Mouse (Mus musculus) erythroblast, embryonic 14.5 days (primary cell): ENCODE measurements around the gene Lrsam1. TPM values are rescaled to one million over a fixed set of nuclear protein-coding genes. Genes with fewer than 3 reads are reported as not detected.
"Not testable (repeated sequence)": the region's sequence is repeated elsewhere in the genome, so short reads cannot be mapped to it uniquely, and the experiment has no call there.

Experiments
- H3K27me3 ChIP-seq: 2 replicates; pipeline ENCODE4 v1.6.1; 2012; ENCODE audit warnings: inconsistent platforms; ENCODE audit not compliant: control insufficient read depth
- H3K36me3 ChIP-seq: 2 replicates; pipeline ENCODE4 v1.6.1; 2012; ENCODE audit warnings: mild to moderate bottlenecking, inconsistent platforms; ENCODE audit not compliant: control insufficient read depth
- H3K4me1 ChIP-seq: 2 replicates; pipeline ENCODE4 v1.6.1; 2012; ENCODE audit warnings: inconsistent platforms; ENCODE audit not compliant: control insufficient read depth
- H3K4me3 ChIP-seq: replicated peaks from 2 replicates; pipeline ENCODE3; 2012; ENCODE audit warnings: moderate library complexity, mild to moderate bottlenecking, inconsistent platforms
- H3K9me3 ChIP-seq: 2 replicates; pipeline ENCODE4 v1.6.1; 2012; ENCODE audit warnings: low read length, inconsistent platforms, mixed read lengths; ENCODE audit not compliant: control insufficient read depth
- GATA1 ChIP-seq: IDR thresholded peaks from 2 replicates; pipeline ENCODE4 v1.6.1; 2012; ENCODE audit warnings: low read length, inconsistent platforms, mixed read lengths
- TAL1 ChIP-seq: IDR thresholded peaks from 3 replicates; pipeline ENCODE4 v1.6.1; 2012; ENCODE audit warnings: low read length, inconsistent platforms, mixed read lengths
- polyA plus RNA-seq: library from polyadenylated mRNA; stranded (reverse); fragments of >175 nt; gene quantifications from 2 replicates; pipeline ENCODE4 v1.2.3, GENCODE M21; 2012

The Lrsam1 gene
- 0.18 and 0.20 TPM in 2 replicates for polyA plus RNA-seq

DNA sequence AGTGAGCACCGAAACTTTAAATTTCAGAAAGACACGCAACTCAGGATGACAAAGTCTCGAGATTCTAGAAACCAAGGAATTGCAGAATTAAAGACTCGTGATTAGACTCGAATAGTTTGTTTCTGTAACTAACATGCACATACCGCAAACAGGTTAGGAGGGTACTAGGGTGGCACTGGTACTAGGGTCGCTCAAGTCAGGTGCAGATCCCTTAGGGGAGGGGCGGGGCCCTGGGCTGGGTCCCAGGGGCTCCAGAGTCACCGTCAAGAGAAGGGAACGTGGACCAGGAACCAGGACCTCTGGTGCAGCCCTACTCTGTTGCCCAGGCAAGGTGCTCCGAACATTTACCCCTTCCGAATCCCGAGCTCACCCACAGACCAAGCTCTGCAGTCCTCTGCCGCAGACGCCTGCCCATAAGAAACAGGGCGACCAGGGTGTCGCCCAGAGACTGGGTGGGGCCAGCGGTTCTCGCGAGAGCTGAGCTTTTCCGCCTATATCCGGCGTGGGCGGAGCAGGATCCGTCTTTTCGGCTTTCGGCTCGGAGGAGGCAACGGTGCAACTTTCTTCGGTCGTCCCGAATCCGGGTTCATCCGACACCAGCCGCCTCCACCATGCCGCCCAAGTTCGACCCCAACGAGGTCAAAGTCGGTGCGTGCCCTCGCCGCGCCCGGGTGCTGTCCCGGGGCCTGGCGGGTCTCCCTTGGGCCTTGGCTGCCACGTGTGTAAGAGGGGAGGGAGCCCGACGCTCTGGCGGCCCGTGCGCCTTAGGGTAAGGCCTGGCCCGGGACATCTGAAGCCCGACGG is at the start of gene Lrsam1, which contains the start of gene Rpl12:
TSS of gene Lrsam1 (minus strand) at position 423 of the 804 bp plus-strand sequence.
TSS of gene Rpl12 (plus strand) at position 368 of the 804 bp plus-strand sequence.
- Histone ChIP-seq H3K4me1 (peaks cover 59% of the 10 kb centered on the region), H3K4me3 (peak within 1 kb of the TSS; percentile 75), H3K9me3 (no peaks in the 10 kb centered on the region), H3K27me3 (no peaks in the 10 kb centered on the region), H3K36me3 (peaks cover 37% of the 10 kb centered on the region)
- no peak for TF ChIP-seq TAL1
- no peak for TF ChIP-seq GATA1

DNA sequence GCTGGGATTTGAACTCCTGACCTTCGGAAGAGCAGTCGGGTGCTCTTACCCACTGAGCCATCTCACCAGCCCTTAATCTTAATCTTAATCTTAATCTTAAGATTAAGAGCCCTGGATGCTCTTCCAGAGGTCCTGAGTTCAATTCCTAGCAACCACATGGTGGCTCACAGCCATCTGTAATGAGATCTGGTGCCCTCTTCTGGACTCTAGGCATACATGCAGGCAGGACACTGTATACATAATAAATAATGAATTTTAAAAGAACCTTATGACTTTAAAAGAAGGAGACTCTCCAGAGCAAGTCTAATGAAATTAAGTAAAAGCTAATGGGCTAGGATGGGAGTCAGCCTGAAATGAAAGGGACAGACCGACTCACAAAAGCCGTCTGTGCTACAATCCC is 47.6 kb upstream of the Lrsam1 start:
- H3K27me3 ChIP-seq, H3K4me3 ChIP-seq, H3K9me3 ChIP-seq, H3K36me3 ChIP-seq, H3K4me1 ChIP-seq: not testable (repeated sequence)

DNA sequence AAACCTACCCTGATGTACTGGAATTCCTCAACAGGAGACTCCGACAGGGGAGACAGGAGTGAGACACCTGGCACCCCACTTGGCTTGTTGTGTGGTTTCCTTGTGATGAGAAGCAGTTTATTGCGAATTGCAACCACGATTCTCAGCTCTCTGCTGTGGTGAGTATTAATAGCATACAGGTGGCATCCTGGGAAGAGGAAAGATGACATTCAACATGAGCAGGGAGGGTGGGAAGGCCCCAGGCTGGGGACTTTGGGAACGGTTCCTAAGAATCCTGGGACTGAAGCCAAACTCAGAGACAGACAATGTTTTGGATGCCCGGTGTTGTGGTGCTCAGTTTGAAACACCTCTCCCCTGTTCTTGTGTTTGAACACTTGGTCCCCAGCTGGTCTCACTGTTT is 43.6 kb upstream of the Lrsam1 start:
- H3K27me3 ChIP-seq, result no peaks in the 10 kb centered on the region; the same call in 1 of the 2 replicates
- no peaks in the 10 kb centered on the region for H3K4me1 ChIP-seq
- no peak overlapping the region for H3K4me3 ChIP-seq
- no peaks in the 10 kb centered on the region for H3K36me3 ChIP-seq
- no peak for TF ChIP-seq GATA1
- TF ChIP-seq TAL1, result no peak
- H3K9me3 ChIP-seq, result no peaks in the 10 kb centered on the region

DNA sequence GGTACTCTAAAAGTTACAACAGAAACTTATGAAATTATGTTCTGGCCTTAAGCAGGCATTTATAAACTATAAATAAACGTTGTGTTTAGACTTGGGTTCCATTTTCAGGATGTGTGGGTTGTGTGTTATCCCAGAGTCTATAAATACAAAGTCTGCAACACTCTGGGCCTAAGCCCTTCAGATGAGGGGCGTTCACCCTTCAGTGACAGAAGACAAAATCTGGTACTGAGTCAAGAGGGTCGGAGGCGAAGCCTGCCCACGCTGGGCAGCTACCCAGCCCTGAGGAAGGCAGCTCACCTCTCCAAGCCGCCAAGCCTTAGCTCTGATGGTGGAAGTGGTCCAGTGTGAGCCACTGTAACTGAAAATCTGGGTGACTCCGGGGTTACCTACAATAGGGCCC is 40.7 kb upstream of the Lrsam1 start:
- Histone ChIP-seq H3K4me3 (no peak overlapping the region), H3K27me3 (no peaks in the 10 kb centered on the region; the same call in 1 of the 2 replicates), H3K36me3 (no peaks in the 10 kb centered on the region), H3K9me3 (no peaks in the 10 kb centered on the region), H3K4me1 (no peaks in the 10 kb centered on the region)
- TF ChIP-seq GATA1, result no peak

DNA sequence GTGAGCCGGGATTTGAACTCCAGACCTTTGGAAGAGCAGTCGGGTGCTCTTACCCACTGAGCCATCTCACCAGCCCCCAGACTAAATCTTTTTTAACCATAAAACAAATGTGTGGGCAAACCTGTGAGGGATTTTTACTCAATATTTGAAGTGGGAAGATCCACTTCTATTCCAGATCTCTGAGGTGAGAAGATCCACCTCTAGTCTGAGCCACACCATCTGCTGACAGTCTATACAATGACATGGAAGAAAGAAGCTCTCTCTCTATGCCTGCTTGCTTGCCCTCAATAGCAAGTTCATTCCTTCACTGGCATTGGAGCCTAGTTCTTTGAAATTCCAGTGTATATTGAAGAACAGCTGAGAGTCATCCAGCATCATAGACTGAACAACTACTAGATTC is 38.3 kb upstream of the Lrsam1 start:
- H3K36me3 ChIP-seq, result no peaks in the 10 kb centered on the region
- H3K4me3 ChIP-seq, result no peak overlapping the region
- no peaks in the 10 kb centered on the region for H3K9me3 ChIP-seq
- no peak for TF ChIP-seq GATA1
- H3K4me1 ChIP-seq, result no peaks in the 10 kb centered on the region
- H3K27me3 ChIP-seq, result no peaks in the 10 kb centered on the region; the same call in 1 of the 2 replicates

DNA sequence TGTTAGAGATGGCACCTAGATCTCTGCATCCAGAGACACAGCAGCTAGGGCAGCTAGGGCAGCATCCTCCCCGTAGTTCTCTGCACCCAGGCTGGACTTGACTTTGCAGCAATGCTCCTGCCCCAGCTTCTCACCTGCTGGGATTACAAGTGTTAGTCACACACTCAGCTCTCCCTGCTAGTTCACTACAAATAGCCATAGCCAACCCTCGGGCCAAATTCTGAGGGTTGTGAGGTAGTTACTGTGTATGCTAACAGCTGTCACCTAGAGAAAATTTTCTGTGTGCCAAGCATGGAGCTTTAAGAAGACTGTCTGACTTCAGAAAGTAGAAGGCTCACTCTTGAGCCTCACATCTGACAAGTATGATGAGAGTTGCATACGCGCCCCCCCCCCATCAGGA is 36.4 kb upstream of the Lrsam1 start:
- H3K4me1 ChIP-seq, result no peaks in the 10 kb centered on the region
- no peak overlapping the region for H3K4me3 ChIP-seq
- H3K27me3 ChIP-seq, result no peaks in the 10 kb centered on the region
- no peaks in the 10 kb centered on the region for H3K36me3 ChIP-seq
- no peaks in the 10 kb centered on the region for H3K9me3 ChIP-seq
- TF ChIP-seq TAL1, result no peak
- no peak for TF ChIP-seq GATA1

DNA sequence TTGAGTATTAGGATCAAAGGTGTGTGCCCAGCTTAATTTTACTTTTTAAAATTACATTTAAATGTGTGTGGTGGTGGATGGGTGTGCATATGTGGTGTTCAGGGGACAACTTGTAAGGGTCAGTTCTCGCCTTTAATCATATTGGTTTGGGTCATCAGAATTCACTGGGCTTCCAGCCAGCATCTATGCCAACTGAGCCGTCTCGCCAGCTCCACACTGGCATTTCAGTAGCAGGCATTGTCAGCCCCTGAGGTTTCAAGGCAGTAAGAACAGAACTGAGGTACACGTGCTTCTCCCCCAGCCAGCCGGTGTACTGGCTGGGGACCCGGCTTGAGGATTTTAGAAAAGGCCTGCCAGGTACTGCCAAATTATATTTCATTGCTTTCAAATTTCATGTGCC is 35.7 kb upstream of the Lrsam1 start:
- H3K27me3 ChIP-seq, result no peaks in the 10 kb centered on the region
- H3K4me3 ChIP-seq, result no peak overlapping the region
- H3K9me3 ChIP-seq, result no peaks in the 10 kb centered on the region
- H3K4me1 ChIP-seq, result no peaks in the 10 kb centered on the region
- no peak for TF ChIP-seq GATA1
- TF ChIP-seq TAL1, result no peak
- no peaks in the 10 kb centered on the region for H3K36me3 ChIP-seq

DNA sequence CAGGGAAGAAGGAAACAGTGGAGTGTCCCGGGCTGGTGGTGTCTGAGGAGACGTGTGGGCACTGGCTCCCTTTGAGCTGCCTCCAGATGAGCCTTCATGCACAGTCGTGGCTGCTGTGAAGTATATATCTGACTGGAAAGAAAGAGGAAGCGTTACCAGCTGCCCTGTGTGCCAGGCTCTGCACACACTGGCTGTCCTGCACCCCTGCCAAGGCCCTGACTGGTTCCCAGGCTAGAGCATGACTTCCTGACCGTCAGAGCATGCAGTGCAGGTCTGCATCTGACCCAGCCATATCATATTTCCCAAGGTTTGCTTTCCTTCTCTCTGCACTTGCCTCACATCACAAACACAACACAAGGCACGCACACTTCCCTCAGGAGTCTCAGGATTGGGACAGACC is 30.7 kb upstream of the Lrsam1 start:
- H3K36me3 ChIP-seq, result no peaks in the 10 kb centered on the region
- no peak for TF ChIP-seq GATA1
- H3K27me3 ChIP-seq, result no peaks in the 10 kb centered on the region
- no peaks in the 10 kb centered on the region for H3K9me3 ChIP-seq
- H3K4me1 ChIP-seq, result no peaks in the 10 kb centered on the region
- no peak overlapping the region for H3K4me3 ChIP-seq

DNA sequence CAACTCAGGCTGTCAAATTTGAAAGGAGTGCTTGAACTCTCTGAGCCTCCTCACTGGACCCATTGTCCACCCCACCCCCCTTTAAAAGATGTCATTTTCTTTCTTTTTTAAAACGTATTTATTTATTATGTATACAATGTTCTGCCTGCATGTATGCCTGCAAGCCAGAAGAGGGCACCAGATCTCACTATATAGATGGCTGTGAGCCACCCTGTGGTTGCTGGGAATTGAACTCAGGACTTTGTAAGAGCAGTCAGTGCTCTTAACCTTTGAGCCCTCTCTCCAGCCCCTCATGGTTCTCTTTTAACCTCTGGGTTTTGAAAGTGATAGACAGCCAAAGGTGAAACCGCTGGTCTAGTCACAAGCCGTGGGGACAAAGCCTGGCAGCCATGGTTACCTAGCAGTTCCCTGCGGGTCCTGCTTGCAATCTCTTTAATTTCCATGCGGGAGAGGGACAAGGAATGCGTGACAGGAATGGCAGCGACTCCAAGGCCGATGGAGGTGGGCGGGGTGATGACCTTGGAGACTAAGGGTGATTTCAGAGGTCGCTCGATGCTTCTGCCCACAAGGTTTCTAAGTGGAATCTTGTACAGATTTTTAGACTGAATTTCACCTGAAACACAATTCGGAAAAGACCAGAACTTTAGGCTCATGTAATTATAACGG is 28.9 kb upstream of the Lrsam1 start:
- Histone ChIP-seq H3K4me3 (no peak overlapping the region), H3K36me3 (no peaks in the 10 kb centered on the region), H3K9me3 (no peaks in the 10 kb centered on the region), H3K4me1 (no peaks in the 10 kb centered on the region), H3K27me3 (no peaks in the 10 kb centered on the region)
- TF ChIP-seq GATA1 (no peak), TAL1 (no peak)

DNA sequence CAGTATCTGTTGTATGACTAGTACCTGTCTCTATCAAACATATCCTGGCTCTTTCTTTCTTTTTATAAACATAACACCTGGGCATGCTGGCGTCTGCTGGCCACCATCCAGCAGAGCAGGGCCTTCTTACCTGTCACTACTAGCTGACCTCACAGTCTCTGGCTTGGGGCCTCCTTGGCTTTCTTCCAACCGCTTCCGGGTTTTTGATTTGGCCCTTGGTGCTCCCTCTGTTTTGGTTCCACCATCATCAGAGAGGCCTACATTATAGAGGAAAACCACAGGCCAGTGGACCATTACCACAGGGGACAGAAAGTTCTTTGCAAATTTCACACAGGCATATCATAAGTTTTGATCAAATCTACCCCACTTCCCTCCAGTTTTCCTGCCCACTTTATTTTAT is 28.0 kb upstream of the Lrsam1 start:
- Histone ChIP-seq H3K36me3 (no peaks in the 10 kb centered on the region), H3K4me1 (no peaks in the 10 kb centered on the region), H3K4me3 (no peak overlapping the region), H3K27me3 (peaks cover 5% of the 10 kb centered on the region), H3K9me3 (no peaks in the 10 kb centered on the region)
- TF ChIP-seq GATA1 (no peak), TAL1 (no peak)
